Mouse (Mus musculus): ENCODE results near the gene Anapc4.
A peak's percentile ranks its signal among the peaks of the same experiment; 100 is the strongest.

Anapc4 gene

DNA sequence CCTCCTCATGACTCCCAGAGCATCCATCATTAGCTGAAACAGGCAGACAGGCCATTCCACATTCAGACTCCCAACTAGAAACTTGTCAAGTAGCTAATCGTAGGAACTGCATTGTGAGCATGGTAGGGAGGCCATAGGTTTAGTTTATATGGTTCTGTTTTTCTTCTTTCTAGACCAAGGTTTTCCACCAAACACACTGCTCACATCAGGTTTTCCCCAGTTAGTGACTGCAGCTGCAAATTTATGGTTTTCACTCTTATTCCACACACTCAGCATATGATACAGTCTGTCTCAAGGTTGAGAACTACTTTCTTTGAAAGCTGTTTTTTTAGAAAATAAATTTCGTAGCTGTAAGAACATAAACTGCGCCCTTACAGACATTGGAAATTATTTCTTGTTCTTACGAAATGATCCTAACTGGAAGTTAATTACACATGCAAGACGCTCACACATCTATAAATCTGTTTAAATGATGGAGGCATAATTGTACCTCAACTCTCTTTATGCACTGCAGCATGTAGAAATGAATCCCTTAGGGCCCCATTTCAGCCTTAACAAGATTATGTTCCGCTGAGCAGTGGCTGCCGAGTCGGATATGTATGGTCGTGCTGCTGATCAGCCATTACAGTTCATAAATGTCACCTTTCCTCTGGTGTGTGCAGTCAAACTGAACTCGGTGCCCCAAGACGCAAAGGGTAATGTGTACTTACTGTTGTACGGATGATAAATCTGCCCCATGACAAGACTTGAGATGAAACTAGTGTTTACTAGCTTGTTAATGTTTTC is 35.3 kb downstream of the Anapc4 start:
- DNase-seq (ENCODE audit: low spot score): no peak

DNA sequence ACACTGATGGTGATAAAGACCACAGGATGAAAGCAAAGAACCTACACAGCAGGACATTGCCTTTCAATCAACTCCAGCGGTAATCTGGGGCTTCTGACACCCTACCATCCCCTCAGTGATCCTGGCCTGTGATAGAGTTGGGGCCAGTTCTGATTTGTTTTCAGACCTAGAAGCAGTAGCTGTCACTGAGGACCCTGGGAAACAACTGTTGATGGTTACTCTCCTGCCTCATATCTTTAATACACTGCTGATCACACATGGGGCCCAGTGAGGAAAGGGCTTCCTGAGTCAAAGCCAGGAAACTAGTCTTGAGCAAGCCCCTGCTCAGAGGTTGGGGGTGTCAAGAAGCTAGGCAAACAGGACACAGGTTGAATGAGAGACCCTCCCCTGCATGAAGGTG is 37.6 kb downstream of the Anapc4 start:
- DNase-seq (ENCODE audit: low spot score): no peak

DNA sequence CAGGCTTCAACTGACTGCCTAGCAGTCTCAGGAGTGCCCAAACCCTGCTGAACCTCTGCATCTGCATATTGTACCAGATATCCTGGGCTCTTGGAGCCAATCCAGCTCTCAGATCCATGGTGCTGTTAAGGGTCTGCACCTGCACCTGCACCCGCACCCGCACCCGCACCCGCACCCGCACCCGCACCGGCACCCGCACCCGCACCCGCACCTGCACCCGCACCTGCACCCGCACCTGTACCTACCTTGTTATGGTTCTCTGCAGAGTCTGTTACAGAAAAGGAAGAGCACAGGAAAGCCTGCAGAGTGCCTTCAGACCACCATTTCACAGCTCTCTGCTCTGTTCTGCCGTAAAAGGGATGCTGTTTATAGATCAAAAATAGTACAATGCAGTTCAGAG is 38.2 kb downstream of the Anapc4 start:
- no peak for DNase-seq (ENCODE audit: low spot score)

DNA sequence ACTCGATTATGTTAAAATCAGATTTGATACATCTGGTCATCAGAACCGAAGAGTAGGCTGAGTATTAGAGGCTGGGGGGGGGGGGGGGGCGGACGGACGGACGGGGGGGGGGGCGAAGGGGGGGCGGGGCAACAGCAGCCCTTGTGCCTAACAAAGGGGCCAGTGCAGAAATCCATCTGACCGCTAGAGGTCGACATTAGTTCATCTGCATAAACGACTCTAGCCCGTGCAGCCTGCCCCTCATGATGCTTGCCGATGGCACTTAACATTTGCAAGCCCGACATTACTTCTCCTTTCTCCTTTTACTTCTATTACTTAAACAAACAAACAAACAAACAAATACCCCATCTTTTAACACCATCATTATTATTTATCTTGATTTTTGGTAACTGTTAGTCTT is 45.0 kb downstream of the Anapc4 start:
- DNase-seq (ENCODE audit: low spot score): peak; percentile 68

DNA sequence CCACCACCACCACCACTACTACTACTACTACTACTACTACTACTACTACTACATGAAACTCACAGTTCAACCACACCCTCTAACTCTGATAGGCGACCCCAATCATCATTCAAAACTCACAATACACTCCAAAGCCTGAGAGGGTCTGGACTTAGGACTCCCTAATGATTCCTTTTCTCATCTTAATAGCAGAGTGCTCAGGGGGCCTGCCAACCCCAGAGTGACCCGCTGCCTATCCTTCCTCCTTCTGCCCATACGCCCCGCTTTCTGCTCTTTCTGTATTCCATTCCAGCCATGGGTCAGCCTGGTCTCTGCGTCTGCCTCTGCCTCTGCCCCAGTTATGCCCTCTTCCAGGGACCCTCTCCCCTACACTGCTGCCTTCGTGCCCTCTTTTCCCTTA is 46.1 kb downstream of the Anapc4 start:
- DNase-seq (ENCODE audit: low spot score): no peak

DNA sequence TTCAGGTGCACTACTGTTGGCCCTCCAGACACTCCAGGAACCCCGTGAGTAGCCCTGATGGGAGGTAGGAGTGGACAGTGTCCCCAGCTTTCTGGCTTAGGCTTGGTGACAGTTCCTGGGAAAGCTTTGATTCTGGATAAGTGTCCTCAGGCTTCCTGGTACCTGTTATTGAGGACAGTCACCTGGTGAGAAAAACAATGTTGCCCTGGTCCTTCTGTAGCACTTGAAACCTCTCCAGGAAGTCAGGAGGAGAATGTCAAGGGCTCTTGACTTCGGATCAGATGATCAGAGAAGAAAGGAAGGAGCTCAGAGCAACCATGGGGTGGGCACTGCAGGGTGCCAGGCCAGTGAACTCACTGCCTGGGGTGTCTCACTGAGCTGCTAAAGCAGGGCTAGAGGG is 48.6 kb downstream of the Anapc4 start:
- DNase-seq (ENCODE audit: low spot score): no peak

DNA sequence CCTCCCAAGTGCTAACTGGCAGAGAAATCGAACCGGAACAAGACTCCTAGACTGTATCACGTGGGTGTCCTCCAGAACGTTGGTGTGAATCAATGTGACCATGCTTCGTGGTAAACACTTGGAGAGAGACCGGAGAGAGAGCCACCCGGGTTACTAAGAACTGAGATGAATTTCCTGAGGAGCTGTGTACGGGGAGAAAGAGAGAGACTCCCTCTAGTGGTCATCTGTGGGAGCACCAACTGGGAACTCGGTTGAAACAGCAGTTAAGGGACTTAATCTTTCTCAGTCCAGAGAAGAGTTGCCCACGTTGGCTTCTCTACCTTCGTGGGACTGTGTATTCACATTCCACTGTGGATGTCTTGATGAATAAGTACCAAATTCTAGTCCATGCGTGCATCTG is 53.3 kb downstream of the Anapc4 start:
- DNase-seq (ENCODE audit: low spot score): peak; percentile 66

DNA sequence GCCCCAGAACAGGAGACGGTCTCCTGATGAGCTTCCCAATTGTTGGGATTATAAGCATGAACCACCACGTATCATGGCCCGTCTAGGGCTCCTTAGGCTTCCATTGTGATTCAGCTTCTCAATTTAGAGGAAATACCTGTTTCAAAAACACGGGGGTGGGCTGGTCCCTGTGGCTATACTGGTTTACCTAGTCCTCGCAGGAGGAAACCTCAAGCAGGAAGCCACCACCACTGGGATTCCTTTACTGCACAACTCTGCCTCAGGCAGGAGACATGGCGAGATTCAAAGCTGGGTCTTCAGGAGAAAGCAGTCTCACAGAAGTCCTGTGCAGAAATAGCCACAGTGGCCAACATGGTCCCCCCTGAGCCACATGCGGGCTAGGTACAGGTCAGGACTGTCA is 56.1 kb downstream of the Anapc4 start:
- DNase-seq (ENCODE audit: low spot score): no peak

DNA sequence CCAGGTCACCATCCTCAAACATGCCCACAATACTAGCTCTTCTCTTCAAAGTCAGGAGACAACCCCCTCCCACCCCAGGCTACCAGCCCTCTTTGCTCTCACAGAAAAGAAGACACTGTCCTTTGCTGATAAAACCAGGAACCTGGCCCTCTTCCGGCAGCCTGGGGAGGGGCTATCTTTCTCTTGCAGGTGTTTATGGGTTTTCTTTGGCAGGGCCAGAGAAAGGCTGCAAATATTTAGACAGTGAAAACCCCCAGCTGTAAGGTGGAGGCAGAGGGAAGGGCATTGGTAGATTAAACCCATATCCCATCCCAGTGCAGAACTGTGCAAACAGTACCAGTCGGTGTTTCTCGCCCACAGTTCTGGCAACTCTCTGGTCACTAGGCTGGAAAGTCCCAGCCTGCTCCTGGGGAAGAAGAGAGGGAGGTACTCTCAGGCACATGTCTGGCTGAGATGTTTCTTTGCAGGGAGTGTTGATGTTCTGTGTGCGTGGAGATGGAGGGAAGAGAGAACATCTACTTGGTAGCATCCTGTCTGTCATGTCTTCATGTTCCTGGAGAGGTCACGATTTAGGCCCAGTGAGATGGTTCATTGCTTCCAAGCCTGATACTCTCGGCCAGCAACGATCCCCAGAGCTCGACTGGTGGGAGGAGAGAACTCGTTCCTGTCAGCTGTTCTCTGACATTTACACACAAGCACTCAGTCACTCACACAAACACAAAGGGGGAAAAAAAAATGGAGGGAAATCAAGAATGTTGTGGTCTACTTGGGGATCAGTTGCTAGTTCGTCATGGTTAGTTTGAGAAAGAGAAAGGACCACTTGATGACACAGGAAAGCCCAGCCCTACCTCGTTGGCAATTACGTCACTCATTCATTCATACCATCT is 58.4 kb downstream of the Anapc4 start:
- no peak for DNase-seq (ENCODE audit: low spot score)

DNA sequence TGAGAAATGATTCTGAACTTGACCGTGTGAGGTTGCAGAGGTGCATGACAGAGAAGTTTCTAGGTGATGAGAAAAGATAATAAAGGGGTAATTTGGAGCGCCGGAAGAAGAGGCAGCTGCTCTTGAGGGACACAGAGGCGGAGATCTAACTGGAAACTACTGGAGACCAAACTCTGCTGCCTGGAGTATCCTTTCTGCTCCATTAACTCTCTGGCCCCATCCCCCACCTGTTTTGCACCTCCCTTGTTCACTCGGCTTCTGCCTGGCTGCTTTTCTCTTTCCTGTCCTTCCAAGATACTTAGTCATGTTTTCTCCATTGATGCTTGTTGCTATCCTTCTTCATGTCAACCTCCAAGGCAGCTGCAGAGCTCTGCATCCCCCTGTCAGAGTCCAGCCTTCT is 60.1 kb downstream of the Anapc4 start:
- no peak for DNase-seq (ENCODE audit: low spot score)

DNA sequence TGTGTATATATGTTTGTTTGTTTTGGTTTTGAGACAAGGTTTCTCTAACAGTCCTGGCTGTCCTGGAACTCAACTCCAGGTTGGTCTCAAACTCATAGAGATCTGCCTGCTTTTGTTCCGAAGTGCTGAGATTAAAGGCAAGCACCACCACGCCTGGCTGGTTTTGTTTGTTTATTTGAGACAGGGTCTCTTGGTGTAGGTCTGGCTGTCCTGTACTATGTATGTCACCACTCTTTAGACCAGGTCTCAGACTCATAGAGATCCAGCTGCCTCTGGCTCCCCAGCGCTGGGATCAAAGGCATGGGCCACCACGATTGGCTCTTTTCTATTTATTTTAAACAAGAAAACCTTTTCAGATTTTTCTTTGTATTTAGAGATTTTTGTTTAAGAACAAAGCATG is 70.4 kb downstream of the Anapc4 start:
- DNase-seq (ENCODE audit: low spot score): no peak

DNA sequence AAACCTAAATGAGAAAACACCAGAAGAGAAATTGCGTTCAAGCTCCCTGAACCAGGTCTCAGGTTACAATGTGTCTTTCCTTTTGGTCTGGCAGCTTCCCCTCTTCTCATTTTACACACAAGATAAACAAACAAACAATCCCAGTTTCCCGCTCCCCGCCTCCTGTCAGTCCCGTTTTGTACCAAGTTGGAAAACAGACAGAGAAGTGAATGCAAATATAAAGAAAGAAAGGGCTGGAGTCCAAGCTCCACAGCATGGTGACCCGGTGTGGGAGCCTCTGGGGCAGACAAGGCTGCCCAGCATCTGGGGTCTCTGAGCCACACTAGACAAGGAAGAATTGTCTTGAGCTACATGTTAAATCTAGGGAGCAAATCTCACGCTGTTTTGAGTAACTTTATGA is 70.9 kb downstream of the Anapc4 start:
- no peak for DNase-seq (ENCODE audit: low spot score)

DNA sequence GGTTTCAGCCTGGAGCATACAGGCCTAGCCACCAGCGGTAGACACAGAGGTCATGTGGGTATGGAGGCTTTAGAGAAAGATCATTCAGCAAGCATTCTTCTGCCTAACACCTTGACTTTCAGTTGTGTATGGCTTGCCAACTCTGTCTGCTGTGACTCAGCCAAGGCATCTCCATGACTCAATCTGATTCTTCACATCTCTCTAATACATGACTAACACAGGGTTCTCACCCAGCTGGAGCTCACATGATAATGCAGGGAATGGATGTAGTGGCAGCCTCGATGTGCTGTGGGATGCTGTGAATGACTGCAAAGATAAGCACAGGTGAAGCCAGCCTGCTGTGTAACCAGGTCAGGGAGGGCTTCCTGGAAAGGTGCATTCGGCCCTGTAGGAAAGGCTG is 74.4 kb downstream of the Anapc4 start:
- DNase-seq (ENCODE audit: low spot score): no peak

DNA sequence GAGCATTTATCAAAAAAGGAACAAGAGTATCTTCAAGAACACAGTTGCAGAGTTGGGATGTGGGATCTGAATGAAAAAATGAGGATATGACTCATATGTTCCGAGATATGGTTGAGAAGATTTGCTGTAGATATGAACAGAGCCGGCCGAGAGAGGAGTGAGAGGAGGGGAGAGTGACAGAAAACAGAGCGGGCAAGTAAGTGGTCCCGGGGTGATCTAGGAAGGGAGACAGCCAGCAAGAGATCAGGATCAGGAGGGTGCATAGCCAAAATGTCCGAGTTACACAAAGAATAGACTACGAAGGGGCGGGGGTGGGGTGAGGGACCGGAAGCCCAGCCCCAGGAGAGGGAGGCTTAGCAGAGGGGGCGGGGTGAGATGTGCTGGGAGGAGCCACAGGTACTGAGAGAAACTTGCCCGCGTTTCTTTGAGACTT is 76.4 kb downstream of the Anapc4 start:
- DNase-seq (ENCODE audit: low spot score): peak; percentile 72

DNA sequence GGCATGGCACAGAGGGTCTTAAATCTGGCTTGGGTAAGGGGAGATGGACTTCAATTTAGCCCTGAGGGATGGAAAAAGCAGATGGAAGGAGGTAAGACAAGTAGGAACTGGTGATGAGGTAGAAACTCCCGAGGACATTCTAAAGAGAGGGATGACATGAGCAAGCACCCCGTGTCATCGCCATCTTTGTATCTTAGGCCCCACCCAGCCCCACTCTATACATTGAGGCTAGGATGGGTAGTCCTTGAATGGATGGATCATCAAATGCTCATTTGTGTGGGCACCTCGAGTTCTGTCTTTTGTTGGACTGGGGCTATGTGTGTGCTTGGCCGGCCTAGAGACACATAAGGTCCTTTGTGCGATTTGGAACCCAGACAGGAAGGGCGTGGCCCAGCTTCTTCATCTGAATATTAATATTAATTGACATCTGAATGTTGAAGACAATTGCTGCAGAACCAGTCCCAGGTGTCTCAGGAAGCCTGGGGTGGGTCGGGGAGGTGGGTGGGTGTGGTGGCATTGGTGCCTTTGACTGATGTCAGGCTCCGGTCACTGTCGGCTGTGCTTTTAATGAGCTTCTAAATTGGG is 77.6 kb downstream of the Anapc4 start:
- no peak for DNase-seq (ENCODE audit: low spot score)

DNA sequence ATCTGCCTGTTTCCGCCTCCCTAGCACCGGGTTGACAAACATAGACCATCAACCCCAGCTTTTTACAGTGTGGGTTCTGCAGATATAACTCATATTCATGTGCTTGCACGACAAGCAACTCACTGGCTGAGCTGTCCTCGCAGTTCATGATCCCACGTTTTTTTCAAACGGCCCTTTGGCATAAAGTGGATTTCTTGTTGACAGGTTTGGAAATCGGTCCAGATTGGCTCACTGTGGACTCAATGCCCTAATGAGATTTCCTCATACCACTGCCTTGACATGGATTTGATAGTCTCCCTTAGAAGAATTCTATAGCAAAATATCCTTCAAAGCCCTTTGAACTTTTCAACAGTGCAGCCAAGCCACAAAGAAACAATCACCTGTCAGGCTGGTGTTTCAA is 79.9 kb downstream of the Anapc4 start:
- DNase-seq (ENCODE audit: low spot score): no peak

DNA sequence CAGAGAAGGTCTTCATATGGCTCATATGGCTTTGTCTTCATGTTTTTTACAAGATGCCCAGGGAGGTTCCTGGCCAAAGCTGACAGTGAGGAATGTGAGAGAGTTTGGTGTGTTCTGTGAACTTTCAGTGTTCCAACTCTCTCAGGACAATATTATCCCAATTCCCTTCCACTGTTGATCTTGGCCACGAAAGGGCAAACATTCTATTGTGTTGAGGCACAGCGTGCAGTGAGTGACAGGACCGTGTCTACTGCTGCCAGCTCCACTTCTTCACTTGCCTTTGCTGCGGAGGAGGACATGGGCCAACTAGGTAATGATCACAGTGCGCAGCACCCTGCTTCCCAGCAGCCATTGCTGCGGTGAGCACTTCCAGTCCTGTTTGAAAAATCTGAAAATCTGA is 82.4 kb downstream of the Anapc4 start:
- no peak for DNase-seq (ENCODE audit: low spot score)

Data from urinary bladder, postnatal 14 days (tissue).